Mouse (Mus musculus) erythroblast, embryonic 14.5 days (primary cell): Measurements from ENCODE around the gene Dhcr24.

Experiments
- GATA1 ChIP-seq: IDR thresholded peaks from 2 replicates; pipeline ENCODE4 v1.6.1; 2012; ENCODE audit warnings: low read length, inconsistent platforms, mixed read lengths
- TAL1 ChIP-seq: IDR thresholded peaks from 3 replicates; pipeline ENCODE4 v1.6.1; 2012; ENCODE audit warnings: low read length, inconsistent platforms, mixed read lengths

DNA sequence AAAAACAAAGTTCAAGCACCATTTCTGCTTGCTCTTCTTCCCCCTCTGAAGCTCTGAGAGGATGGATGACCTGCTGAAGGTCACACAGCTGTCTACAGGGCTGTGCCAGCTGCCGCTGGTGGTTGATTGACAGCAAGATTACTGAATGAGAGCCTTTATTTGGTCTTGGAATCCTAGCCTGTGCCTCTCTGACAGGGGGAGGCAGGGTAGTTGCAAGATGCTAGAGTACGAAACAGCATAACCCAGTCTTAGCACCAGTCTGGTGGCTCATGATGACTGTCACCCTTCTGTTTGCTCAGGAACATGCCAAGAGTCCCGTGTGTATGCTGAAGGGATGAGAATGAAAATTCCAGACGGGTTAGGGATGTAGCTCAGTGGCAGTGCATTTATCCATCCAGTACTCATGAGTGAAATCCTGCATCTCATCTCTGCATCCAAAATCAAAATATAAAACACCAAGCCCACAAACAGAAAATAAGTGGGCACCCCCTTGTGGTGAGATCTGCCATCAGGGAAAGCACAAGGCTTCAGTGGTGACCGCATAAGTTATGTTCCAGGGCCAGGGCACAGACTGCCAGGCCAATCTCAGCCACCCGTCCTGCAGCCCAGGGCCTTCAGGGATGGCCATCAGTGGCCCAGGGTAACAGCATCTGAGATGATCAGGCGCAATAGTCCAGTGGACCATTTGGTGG, 32.8 kb upstream of the Dhcr24 start:
- no peak for TF ChIP-seq TAL1
- TF ChIP-seq GATA1: no peak
